Mouse (Mus musculus): ENCODE measurements around the gene Asic4.

Asic4 gene

DNA sequence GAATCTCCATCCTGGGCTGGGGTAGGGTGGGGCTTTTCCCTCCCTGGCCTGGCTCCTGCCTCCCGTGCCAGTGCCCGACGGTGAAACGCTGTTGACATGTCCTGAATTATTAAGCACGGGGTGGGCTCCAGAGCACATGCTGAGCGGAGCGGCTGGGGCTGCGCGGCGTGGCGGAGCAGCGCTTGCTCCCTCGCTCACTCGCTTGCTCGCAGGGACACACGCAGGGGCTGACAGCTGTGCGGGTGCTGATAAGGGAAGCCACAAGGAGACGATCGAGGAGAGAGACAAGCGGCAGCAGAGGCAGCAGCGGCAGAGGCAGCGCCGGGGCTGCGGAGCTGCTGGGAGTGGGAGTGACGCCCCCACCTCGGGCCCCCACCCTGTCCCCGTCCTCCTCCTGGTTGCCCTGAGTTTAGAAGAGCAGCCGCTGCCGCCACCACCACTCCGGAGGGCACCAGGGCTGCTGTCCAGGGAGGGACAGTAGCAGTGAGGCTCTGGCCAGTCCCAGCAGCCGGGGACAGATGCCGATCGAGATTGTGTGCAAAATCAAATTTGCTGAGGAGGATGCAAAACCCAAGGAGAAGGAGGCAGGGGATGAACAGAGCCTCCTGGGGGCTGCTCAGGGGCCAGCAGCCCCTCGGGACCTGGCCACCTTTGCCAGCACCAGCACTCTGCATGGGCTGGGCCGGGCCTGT, at the start of gene Asic4:
Gene Asic4, plus strand, starts transcription at position 123 of the 692 bp plus-strand sequence.
- peak in 1 of 2 experiments; percentile 16 for DNase-seq

DNA sequence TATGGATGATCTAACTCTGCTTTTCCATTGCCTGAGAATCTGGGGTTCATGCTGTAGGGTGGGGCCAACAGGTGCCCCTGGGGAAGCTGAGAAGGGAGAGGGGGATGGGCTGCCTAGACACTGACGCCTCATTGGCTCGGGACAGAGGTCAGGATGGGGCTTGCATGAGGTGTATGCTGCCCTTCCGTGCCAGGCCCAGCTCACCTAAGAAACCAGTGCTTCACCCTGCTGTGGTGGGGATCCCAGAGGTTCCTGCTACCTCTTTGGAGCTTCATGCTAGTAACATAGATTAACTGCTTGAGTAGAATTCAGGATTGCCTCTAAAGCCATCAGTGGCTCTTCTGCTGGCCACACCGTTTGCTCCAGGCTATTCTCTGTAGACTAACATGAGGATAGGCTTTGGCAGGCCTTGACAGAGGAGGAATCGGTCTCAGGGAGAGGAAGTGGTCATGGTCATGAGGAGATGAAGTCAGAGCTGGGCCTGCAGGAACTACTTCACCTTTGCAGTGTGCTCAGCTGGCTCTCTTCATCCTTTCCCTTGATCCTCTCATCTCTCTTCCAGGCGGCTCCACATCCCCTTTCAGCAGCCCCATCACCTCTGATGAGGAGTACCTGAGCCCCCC, 49.6 kb upstream of the Asic4 start:
- DNase-seq: no peak

DNA sequence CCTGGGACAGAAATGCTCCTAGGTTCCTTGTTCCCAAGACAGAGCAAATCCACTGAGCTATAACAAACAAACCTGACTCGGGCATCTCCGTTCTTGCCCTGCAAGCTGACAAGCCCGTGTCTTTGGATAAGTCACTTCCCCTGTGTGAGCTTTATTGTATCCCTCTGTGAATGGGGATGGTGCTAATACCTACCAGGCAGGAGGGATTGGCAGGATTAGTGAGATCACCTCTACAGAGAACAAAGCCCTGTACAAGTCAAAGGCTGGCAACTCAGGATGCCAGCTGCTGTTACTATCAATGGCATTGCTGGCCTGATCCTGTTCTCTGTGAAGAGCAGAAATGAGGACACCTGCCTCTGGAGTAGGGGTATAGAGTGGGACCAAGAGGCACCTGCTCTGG, 44.7 kb upstream of the Asic4 start:
- no peak for DNase-seq

DNA sequence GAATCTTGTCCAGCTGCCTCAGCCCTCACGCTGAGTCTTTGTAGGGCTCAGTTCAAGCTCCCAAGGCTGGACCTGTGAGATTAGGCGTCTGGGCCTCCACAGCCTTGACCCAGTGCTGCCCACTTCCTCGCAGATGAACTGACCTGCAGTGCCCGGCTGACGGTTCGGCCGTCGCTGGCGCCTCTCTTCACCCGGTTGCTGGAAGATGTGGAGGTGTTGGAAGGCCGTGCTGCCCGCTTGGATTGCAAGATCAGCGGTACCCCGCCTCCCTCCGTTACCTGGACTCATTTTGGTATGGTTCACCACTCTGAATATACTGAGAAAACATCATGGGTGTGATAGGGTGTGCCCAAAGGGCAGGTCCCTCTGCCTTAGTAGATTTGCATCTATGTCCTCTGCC, 44.1 kb upstream of the Asic4 start:
- no peak for DNase-seq

DNA sequence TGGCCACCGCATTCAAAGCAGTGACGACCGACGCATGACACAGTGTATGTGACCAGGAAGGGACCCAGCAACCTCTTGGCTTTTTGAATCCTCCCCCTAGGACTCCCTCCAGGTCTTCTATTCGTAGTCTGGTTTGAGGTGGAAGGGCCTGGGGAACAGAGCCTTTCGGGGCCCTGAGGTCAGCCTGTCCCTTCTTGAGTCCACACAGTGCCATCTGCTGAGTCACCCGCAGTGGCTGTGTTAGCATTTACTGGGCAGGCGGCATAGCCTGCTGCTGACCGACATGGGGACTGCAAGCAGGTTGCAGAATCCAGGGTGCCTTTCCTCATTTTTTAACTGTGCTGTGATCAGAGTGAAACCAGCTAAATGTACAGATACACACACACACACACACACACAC, 43.2 kb upstream of the Asic4 start:
- no peak for DNase-seq

DNA sequence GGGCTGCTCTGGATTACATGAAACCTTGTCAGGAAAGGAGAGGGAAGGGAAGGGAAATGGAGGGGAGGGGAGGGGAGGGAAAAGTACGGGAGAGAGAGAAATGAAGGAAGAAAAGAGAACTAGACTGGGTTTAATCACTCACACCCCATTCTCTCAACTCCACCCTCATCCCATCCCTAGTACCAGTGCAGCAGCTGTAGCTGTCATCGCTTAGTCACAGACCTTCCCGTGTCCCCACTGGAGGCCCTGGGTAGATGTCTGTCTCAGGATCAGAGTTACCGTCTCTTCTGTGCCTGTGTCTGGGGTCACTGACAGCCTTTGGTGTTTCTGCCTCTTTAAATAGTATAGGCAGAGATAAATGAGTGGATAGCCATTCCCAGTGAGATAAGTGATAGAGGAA, 42.0 kb upstream of the Asic4 start:
- no peak for DNase-seq

DNA sequence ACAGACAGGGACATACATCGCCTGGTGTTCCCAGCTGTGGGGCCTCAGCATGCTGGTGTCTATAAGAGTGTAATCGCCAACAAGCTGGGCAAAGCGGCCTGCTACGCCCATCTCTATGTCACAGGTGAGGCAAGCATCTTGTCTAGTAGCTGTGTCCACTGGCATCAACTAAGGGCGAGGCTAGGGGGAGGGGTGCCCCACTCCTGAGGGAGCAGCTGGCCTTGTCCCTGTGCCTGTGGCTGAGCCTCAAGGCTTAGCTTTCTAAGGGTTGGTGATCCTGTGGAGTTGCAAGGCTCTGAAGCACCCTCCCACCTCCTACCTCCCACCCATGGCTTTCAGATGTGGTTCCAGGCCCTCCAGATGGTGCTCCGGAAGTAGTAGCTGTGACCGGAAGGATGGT, 40.3 kb upstream of the Asic4 start:
- no peak for DNase-seq

DNA sequence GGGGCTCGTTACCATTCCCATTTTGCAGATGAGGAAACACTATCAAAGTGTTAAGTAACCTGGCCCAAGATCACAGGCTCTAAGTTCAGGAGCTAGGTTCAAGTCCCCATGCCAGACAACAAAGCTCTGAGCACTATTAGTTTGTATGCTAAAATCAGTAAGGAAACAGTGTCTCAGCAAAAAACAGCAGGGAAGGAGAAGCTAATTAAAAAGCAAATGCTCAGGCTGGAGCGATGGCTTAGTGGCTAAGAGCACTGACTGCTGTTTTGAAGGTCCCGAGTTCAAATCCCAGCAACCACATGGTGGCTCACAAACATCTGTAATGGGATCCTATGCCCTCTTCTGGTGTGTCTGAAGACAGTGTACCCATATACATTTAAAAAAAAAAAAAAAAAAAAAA, 38.0 kb upstream of the Asic4 start:
- no peak for DNase-seq

DNA sequence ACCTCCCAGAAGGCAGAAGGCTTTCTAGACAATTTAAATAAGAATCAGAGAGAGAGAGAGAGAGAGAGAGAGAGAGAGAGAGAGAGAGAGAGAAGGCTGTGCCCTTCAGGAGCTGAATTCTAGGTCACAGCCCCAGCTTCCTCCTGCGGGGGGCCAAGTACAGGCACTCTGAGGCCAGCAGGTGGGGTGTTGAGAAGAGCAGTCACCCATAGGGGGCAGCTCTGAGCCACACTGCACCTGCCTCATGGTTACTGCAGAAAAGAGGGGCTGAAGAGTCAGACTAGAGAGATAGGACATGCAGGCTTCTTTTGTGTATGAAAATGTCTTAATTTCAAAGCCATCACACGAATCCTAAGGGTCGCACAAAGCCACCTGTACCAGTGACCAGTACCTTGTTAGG, 36.5 kb upstream of the Asic4 start:
- DNase-seq: peak; percentile 76 to 82

DNA sequence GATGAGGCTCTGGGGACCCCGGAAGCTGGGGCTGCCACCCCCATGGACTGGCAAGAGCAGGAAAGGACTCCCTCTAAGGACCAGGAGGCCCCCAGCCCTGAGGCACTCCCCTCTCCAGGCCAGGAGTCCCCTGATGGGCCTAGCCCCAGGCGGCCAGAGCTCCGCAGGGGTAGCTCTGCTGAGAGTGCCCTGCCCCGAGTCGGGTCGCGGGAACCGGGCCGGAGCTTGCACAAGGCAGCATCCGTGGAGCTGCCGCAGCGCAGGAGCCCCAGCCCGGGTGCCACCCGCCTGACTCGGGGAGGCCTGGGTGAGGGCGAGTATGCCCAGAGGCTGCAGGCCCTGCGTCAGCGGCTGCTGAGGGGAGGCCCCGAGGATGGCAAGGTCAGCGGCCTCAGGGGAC, 28.4 kb upstream of the Asic4 start:
- no peak for DNase-seq

DNA sequence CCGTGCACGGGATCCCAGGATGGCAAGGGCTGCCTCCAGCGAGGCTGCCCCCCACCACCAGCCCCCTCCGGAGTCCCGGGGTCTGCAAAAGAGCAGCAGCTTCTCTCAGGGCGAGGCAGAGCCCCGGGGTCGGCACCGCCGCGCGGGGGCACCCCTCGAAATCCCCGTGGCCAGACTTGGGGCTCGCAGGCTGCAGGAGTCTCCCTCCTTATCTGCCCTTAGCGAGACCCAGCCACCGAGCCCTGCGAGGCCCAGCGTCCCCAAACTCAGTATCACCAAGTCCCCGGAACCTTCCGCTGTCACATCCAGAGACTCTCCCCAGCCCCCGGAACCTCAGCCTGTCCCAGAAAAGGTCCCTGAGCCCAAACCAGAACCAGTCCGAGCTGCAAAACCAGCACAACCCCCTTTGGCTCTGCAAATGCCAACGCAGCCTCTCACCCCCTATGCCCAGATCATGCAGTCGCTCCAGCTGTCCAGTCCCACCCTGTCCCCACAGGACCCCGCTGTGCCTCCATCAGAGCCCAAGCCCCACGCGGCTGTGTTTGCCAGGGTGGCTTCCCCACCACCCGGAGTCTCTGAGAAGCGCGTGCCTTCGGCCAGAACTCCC, 27.9 kb upstream of the Asic4 start:
- peak in 1 of 2 experiments; percentile 36 for DNase-seq

DNA sequence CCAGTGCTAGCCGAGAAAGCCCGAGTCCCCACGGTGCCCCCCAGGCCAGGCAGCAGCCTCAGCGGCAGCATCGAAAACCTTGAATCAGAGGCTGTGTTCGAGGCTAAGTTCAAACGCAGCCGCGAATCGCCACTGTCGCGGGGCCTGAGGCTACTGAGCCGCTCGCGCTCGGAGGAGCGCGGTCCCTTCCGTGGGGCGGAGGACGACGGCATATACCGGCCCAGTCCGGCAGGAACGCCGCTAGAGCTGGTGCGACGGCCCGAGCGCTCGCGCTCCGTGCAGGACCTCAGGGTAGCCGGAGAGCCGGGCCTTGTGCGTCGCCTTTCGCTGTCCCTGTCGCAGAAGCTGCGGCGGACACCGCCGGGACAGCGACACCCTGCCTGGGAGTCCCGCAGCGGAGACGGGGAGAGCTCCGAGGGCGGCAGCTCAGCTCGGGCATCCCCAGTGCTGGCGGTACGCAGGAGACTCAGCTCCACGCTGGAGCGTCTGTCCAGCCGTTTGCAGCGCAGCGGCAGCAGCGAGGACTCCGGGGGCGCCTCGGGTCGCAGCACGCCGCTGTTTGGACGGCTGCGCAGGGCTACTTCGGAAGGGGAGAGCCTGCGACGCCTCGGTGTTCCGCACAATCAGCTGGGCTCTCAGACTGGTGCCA, 27.3 kb upstream of the Asic4 start:
- DNase-seq: peak in 1 of 2 experiments; percentile 51

DNA sequence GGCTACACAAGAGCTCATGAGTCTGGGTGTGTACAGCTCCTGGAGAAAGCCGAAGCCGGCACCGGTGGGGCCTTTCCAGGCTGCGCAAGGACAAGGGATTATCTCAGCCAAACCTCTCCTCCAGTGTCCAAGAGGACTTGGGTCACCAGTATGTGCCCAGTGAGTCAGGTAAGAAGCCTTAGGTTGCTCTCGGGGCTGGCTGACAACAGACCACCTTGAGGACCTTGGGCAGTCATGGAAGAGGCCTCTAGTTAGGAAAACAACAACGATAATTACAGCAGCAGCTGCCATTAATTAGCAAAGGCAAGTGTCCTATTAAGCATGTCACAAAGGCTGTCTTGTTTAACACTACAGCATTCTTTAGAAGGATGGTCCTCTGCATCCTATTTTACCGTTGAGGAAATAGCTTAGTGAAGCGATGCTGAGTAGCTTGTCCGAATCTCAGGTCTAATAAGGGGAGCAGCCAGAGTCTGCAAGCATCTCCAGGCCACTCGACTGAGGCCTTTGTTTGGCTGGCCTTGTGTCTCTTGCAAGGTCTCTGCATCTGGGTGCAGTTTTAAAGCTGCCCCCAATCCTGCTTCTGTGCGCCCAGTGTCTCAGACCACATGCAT, 26.4 kb upstream of the Asic4 start:
- no peak for DNase-seq

DNA sequence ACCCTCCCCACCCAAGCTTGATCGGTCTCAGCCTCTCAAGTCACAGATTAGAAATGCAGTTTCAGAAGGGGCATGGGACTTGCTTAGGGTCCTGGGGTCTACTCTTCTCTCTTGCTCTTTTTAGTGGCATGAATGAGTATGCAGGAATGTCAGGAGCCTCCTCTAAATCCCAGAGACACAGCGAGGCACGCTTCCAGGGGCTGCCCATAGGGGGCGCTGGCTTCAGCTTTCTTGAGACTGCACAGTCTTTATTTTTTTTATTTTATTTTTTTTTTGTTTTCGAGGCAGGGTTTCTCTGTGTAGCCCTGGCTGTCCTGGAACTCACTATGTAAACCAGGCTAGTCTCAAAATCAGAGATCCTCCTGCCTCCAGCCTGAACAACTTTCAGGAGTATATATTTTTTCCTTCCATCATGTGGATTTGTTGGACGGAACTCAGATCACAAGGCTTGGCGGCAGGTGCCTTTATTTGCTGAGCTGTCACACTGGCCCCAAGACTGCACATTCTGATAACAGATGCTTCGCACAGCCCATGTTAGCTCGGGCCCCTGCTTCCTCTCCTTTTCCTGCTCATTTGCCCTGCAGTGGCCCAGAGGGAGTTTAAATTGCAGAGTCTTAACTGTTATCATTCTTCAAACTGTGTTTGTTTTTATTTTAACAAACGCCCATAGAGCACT, 24.3 kb upstream of the Asic4 start:
- DNase-seq: peak; percentile 76 to 85

DNA sequence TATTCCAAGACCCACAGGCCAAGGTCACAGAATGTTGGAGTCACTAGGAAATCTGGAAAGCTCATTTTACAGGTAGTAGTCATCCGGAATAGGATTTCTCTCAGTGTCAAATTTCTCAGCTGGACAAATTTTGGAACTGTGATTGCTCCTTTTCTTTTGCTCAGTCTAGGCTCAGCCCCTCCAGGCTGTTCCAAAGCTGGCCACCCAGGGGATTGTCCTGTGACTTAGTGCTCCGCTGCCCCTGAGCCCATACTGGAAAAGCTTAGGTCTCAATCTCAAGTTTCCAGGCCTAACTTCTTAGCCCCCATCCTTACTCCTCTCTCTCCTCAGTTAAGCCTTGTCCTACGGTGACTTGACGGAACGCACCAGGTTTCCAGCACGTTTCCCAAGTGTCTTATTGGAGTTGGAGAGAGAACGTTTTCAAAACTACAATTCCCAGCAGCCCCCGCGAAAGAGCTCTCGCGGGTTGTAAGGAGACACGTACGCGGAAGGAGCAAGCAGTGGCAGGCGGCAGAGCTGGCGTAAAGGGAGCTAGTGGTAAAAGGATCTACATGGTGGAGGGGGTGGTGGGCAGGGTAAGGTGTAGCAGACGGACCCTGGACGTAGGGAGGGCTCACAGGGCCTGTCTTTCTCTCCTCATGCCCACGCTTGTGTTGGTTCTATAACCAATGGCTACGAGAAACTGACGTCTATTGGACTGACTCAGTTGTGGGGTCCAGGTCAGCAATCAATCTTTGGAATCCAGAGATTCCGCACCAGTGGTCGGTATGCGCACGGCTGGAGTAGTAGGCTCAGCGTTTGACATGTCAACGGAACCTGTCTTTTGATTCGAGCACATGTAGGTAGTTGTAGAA, 14.5 kb upstream of the Asic4 start, which contains the start of gene Gmppa:
Gene Gmppa, plus strand, starts transcription at position 456 of the 854 bp plus-strand sequence.
- peak; percentile 84 to 87 for DNase-seq

DNA sequence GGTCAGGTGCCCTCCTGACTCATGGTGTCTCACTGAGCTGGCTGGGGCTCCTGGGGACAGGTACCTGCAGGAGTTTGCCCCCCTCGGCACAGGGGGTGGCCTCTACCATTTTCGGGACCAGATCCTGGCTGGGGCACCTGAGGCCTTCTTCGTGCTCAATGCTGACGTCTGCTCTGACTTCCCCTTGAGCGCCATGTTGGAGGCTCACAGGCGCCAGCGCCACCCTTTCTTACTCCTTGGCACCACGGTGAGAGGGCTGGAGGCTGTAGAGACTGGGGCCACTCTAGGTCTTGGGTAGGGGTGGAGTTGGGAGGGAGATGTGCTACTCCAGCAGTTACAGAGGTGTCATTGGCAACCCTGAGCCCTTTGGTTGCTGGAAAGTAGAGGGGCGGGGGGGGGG, 11.5 kb upstream of the Asic4 start:
- no peak for DNase-seq

DNA sequence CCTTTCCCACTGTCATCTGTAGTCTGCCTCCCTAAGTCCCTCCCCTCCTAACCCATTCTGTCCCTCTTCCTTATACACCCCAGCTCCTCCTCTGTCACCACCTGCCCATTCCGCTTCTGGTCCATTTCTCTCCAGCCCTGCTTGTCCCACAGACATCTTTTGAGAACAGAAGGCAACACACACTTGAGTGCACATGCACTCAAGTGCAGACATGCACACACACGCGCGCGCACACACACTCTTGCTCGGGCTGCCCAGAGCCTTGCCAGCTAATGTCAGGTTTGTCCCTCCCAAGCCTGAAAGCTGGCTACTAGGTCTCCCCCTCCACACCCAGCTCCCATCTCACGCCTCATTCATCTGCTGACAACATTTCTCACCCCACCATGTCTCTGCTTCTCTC, 9.6 kb upstream of the Asic4 start:
- peak; percentile 69 to 79 for DNase-seq

DNA sequence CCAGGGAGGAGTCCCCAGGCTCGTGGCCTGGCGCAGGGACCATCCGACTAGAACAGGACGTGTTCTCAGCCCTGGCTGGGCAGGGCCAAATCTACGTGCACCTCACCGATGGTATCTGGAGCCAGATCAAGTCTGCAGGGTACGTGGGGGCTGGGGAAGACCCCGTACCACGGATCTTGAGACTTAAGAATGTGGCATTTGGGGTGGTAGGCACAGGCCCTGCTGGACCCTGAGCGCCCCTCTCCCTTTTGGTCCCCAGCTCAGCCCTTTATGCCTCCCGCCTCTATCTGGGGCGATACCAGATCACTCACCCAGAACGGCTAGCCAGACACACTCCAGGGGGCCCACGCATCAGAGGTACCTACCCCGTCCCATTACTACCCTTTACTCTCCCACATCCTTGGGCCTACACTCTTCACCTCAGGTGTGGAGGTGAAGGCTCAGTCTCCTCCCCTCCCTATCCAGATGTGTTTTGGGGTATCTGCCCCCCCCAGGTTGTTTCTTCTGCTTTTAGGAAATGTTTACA, 8.7 kb upstream of the Asic4 start:
- DNase-seq: peak; percentile 43 to 54

DNA sequence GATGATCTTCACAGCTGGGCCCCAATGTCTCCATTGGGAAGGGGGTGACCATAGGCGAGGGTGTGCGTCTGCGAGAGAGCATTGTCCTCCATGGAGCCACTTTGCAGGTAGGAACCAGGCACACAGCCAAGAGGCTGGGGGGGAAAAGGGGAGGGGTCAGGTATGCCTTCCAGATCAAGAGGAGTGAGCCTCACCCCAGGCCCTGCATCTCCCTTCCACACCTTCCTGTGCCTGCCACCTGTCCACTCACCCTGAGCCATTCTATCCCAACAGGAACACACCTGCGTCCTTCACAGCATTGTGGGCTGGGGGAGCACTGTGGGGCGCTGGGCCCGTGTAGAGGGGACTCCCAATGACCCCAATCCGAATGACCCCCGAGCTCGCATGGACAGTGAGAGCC, 8.1 kb upstream of the Asic4 start:
- DNase-seq: peak; percentile 62 to 75

DNA sequence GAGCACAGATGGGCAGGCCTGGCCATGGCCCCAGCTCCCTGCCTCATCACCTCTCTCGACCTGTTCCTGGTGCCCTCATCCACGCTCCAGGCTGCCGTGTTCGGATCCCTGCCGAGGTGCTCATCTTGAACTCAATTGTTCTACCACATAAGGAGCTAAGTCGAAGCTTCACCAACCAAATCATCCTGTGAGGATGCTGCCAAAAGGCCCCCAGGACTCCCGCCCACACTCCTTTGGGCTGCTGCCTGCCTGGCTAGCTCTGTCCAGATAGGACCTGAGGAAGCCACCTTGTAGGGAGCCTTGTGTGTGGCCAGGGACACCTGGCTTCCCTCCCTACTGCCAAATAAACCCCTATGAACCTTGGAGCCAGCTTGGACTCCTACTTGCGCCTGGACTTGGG, 7.4 kb upstream of the Asic4 start:
- peak; percentile 79 to 91 for DNase-seq

DNA sequence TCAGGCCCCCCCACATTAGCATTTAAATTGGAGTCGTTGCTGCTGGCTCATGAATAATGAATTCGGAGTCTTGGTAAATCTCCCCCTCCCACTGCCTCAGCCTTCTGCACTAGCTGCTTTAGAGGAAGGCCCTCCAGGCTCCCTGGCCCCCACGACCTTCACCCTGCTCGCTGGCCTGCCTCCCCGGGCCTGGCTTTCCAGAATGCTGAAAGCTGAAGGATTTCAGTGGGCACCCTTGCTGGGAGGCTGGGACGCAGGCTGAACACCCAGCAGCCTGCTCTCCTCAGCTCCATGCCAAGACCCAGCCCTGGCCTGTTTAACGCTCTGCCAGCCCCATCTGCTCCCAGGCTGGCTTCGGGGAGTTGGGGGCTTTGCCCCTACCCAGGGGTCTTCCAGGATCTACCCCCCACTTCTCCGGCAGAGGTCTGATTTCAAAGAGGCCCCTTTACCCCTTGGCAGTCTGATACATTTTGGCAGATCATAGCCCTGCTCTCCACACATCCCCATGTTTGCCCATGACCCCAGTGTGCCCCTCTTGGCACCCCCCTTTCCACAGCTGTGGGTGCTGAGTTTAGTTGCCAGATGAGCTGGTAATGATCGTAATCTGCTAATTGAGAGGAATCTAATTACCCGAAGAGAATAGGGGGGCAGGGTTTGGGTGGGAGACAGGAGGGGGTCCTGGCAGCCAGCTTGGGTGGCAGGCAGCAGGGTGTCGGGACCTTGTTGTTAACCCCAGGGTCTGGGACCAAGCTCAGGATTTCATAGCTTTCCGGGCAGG, 6.8 kb upstream of the Asic4 start:
- DNase-seq: peak; percentile 76 to 83

Data from cerebellum, postnatal 14 days (tissue).